Mouse (Mus musculus) heart, postnatal 4 days (tissue): ENCODE measurements around the gene Exosc7. TPM values are rescaled to one million over a fixed set of nuclear protein-coding genes. Genes with fewer than 3 reads are reported as not detected.

ENCODE experiments used
- total RNA-seq, 2 experiments: library from RNA; stranded (reverse); gene quantifications; 2 replicates each; pipeline ENCODE4 v1.2.3; 2021

The Exosc7 gene
- total RNA-seq, 2 experiments from 2014 or later = 36.3 to 36.9 TPM

Other genes with a start within 250 kb of the Exosc7 start
- 100 to 1,000 TPM; 100 to 102 TPM for gene Zfp445, start 247.2 kb upstream of the Exosc7 start, total RNA-seq
- 1 to 10 TPM; 3.7 to 5.2 TPM for gene Zkscan7, start 227.5 kb upstream of the Exosc7 start, total RNA-seq
- gene Zfp105, start 190.1 kb upstream of the Exosc7 start, total RNA-seq = 1 to 10 TPM; 7.8 to 9.3 TPM
- 10 to 100 TPM; 20.6 to 24.3 TPM for gene 1110059G10Rik, start 162.2 kb upstream of the Exosc7 start, total RNA-seq
- 10 to 100 TPM; 17.5 to 24.9 TPM for gene Kif15, start 162.2 kb upstream of the Exosc7 start, total RNA-seq
- 10 to 100 TPM; 10.7 to 12.8 TPM for gene Tmem42, start 91.9 kb upstream of the Exosc7 start, total RNA-seq
- not detected for gene Tgm4, start 78.5 kb upstream of the Exosc7 start, total RNA-seq
- 10 to 100 TPM; 53.4 to 54.4 TPM for gene Zdhhc3, start within 50 bp of the Exosc7 start, total RNA-seq
- 10 to 100 TPM; 32.8 to 39.7 TPM for gene Clec3b, start 37.7 kb downstream of the Exosc7 start, total RNA-seq
- under 1 TPM; 0.10 to 0.25 TPM for gene Cdcp1, start 102.8 kb downstream of the Exosc7 start, total RNA-seq
- 10 to 100 TPM; 24.7 to 25.4 TPM for gene Tmem158, start 147.5 kb downstream of the Exosc7 start, total RNA-seq